Mouse (Mus musculus) limb, embryonic 10.5 days (tissue): ENCODE data around the gene Omd. TPM values are rescaled to one million over a fixed set of nuclear protein-coding genes. Genes with fewer than 3 reads are reported as not detected.

Source experiments
- DNase-seq: peaks from one replicate; pipeline ENCODE4 v3.0.0-alpha.2; 2017; ENCODE audit warnings: low spot score
- H3K27ac ChIP-seq: fragments of 300-500 bp; sonication (generic); 2 replicates; pipeline ENCODE4 v1.5.1; 2016; ENCODE audit warnings: mild to moderate bottlenecking
- H3K27me3 ChIP-seq: fragments of 300-500 bp; sonication (generic); 2 replicates; pipeline ENCODE4 v1.6.1; 2016; ENCODE audit warnings: low read depth, mild to moderate bottlenecking; ENCODE audit not compliant: poor library complexity, severe bottlenecking
- H3K36me3 ChIP-seq: fragments of 300-500 bp; sonication (generic); 2 replicates; pipeline ENCODE4 v1.6.1; 2016; ENCODE audit warnings: mild to moderate bottlenecking, moderate library complexity
- H3K4me1 ChIP-seq: fragments of 300-500 bp; sonication (generic); 2 replicates; pipeline ENCODE4 v1.6.1; 2016
- H3K4me3 ChIP-seq: fragments of 300-500 bp; sonication (generic); 2 replicates; pipeline ENCODE4 v1.5.1; 2016; ENCODE audit warnings: mild to moderate bottlenecking, moderate library complexity
- H3K9me3 ChIP-seq: fragments of 300-500 bp; sonication (generic); replicated peaks from 2 replicates; pipeline ENCODE4 v1.6.1; 2016; ENCODE audit warnings: mild to moderate bottlenecking
- WGBS: fragments of 180-500 bp; shearing (Covaris S2); methylation state at CpG from one replicate; pipeline ENCODE4 v1.1.7; 2016; 5-methylcytosine and 5-hydroxymethylcytosine counted together
- polyA plus RNA-seq: library from polyadenylated mRNA; unstranded; fragments of >200 nt; fragmentation: Nextera tagmentation; extraction: Ambion mirVana; gene quantifications from 2 replicates; pipeline ENCODE4 v1.2.1, GENCODE M21; 2016

Gene Omd
- polyA plus RNA-seq, 1 experiment from 2014 or later = 1.3 TPM

GRCm38 (mm10) chr13:49628167-49628566 lies 45.9 kb downstream of the Omd start:
- no peak overlapping the region for H3K27ac ChIP-seq
- peaks cover 3% of the 10 kb centered on the region; the same call in 1 of the 2 replicates for H3K36me3 ChIP-seq
- H3K9me3 ChIP-seq = no peaks in the 10 kb centered on the region
- no peaks in the 10 kb centered on the region for H3K27me3 ChIP-seq
- DNase-seq = no peak
- H3K4me3 ChIP-seq = no peak overlapping the region
- H3K4me1 ChIP-seq = no peaks in the 10 kb centered on the region

GRCm38 (mm10) chr13:49629076-49629475 lies 46.8 kb downstream of the Omd start:
- peaks cover 3% of the 10 kb centered on the region; the same call in 1 of the 2 replicates for H3K36me3 ChIP-seq
- H3K27ac ChIP-seq = no peak overlapping the region
- no peaks in the 10 kb centered on the region for H3K9me3 ChIP-seq
- WGBS = 91% methylated on average over 2 of the region's 2 CpGs
- no peak overlapping the region for H3K4me3 ChIP-seq
- no peaks in the 10 kb centered on the region for H3K27me3 ChIP-seq
- H3K4me1 ChIP-seq = no peaks in the 10 kb centered on the region
- no peak for DNase-seq

- H3K9me3 ChIP-seq = no peaks in the 10 kb centered on the region
- H3K27me3 ChIP-seq = no peaks in the 10 kb centered on the region
- no peaks in the 10 kb centered on the region for H3K4me1 ChIP-seq
- DNase-seq = no peak
- H3K4me3 ChIP-seq = no peak overlapping the region
- H3K36me3 ChIP-seq = peaks cover 15% of the 10 kb centered on the region
- H3K27ac ChIP-seq = no peak overlapping the region
- 94% methylated on average over 2 of the region's 2 CpGs for WGBS
Observed at GRCm38 (mm10) chr13:49639965-49640364, 57.7 kb downstream of the Omd start.

Other genes with a start within 250 kb of the Omd start
- 27.0 and 31.2 TPM in 2 replicates for gene Bicd2, start 240.9 kb upstream of the Omd start, polyA plus RNA-seq
- gene Ippk, start 161.2 kb upstream of the Omd start, polyA plus RNA-seq = 17.3 and 21.0 TPM in 2 replicates
- 1.0 and 1.5 TPM in 2 replicates for gene Tes3-ps, start 89.1 kb upstream of the Omd start, polyA plus RNA-seq
- gene Ecm2, start 77.7 kb upstream of the Omd start, polyA plus RNA-seq = 0.21 and 0.45 TPM in 2 replicates
- gene Aspn, start 38.0 kb upstream of the Omd start, polyA plus RNA-seq = 0.14 and 0.18 TPM in 2 replicates
- gene Ogn, start 25.6 kb downstream of the Omd start, polyA plus RNA-seq = 1.3 and 1.7 TPM in 2 replicates
- gene Cenpp, start 70.3 kb downstream of the Omd start, polyA plus RNA-seq = 34.0 and 37.7 TPM in 2 replicates
- 19.4 and 20.7 TPM in 2 replicates for gene Nol8, start 70.6 kb downstream of the Omd start, polyA plus RNA-seq
- gene Iars, start 99.6 kb downstream of the Omd start, polyA plus RNA-seq = 106 and 117 TPM in 2 replicates
- gene Gm30302, start 216.5 kb downstream of the Omd start, polyA plus RNA-seq = not detected in 2 replicates